Mouse (Mus musculus) kidney, embryonic 15.5 days (tissue): Measurements from ENCODE around the gene Tbc1d9. TPM values are rescaled to one million over a fixed set of nuclear protein-coding genes. Genes with fewer than 3 reads are reported as not detected.

ENCODE experiments used
- ATAC-seq: fragments of 200-750 bp; cut with Nextera tagmentation; replicated peaks from 2 replicates; pipeline ENCODE4 v1.8.0; 2017; ENCODE audit warnings: moderate TSS enrichment; ENCODE audit not compliant: low FRiP score
- H3K27ac ChIP-seq: fragments of 300-500 bp; sonication (generic); 2 replicates; pipeline ENCODE4 v1.5.1; 2015; ENCODE audit warnings: mild to moderate bottlenecking, inconsistent platforms
- H3K27me3 ChIP-seq: fragments of 300-500 bp; sonication (generic); 2 replicates; pipeline ENCODE4 v1.6.1; 2015; ENCODE audit warnings: inconsistent platforms
- H3K36me3 ChIP-seq: fragments of 300-500 bp; sonication (generic); 2 replicates; pipeline ENCODE4 v1.6.1; 2015; ENCODE audit warnings: inconsistent platforms
- H3K4me1 ChIP-seq: fragments of 300-500 bp; sonication (generic); 2 replicates; pipeline ENCODE4 v1.6.1; 2015; ENCODE audit warnings: inconsistent platforms
- H3K4me2 ChIP-seq: fragments of 300-500 bp; sonication (generic); 2 replicates; pipeline ENCODE4 v1.6.1; 2015; ENCODE audit warnings: moderate library complexity, mild to moderate bottlenecking, inconsistent platforms
- H3K4me3 ChIP-seq: fragments of 300-500 bp; sonication (generic); replicated peaks from 2 replicates; pipeline ENCODE4 v1.5.1; 2015; ENCODE audit warnings: mild to moderate bottlenecking, inconsistent platforms
- H3K9ac ChIP-seq: fragments of 300-500 bp; sonication (generic); 2 replicates; pipeline ENCODE4 v1.6.1; 2015; ENCODE audit warnings: mild to moderate bottlenecking, inconsistent platforms
- H3K9me3 ChIP-seq: fragments of 300-500 bp; sonication (generic); replicated peaks from 2 replicates; pipeline ENCODE4 v1.6.1; 2016; ENCODE audit warnings: inconsistent platforms
- WGBS: fragments of 180-500 bp; shearing (Covaris S2); methylation state at CpG from one replicate; pipeline ENCODE4 v1.1.7; 2015; ENCODE audit warnings: mixed read lengths; 5-methylcytosine and 5-hydroxymethylcytosine counted together
- polyA plus RNA-seq: library from polyadenylated mRNA; unstranded; fragments of >200 nt; fragmentation: Nextera tagmentation; extraction: Ambion mirVana; gene quantifications from 2 replicates; pipeline ENCODE4 v1.2.1, GENCODE M21; 2015

The Tbc1d9 gene
- polyA plus RNA-seq, 1 experiment from 2014 or later = 1.8 TPM

- no peak for ATAC-seq
- no peaks in the 10 kb centered on the region for H3K9me3 ChIP-seq
- no peak overlapping the region for H3K4me2 ChIP-seq
- H3K4me1 ChIP-seq = 0 out of 2 replicates have a peak, but pooled peaks cover 4% of the 10 kb centered on the region
- H3K4me3 ChIP-seq = no peak overlapping the region
- H3K36me3 ChIP-seq = no peaks in the 10 kb centered on the region
- 0 out of 2 replicates have a peak, but pooled peaks cover 7% of the 10 kb centered on the region for H3K27me3 ChIP-seq
- WGBS = 66% methylated on average over 1 of the region's 1 CpGs
- H3K9ac ChIP-seq = no peak overlapping the region
- H3K27ac ChIP-seq = no peak overlapping the region
Measured at GRCm38 (mm10) chr8:83159615-83160014, 5.5 kb upstream of the Tbc1d9 start.

GRCm38 (mm10) chr8:83160613-83161012 is 4.5 kb upstream of the Tbc1d9 start:
- Histone ChIP-seq H3K36me3 (no peaks in the 10 kb centered on the region), H3K27me3 (0 out of 2 replicates have a peak, but pooled peaks cover 7% of the 10 kb centered on the region), H3K27ac (no peak overlapping the region), H3K9ac (no peak overlapping the region), H3K4me1 (peaks cover 5% of the 10 kb centered on the region), H3K4me3 (no peak overlapping the region), H3K9me3 (no peaks in the 10 kb centered on the region), H3K4me2 (no peak overlapping the region)
- 76% methylated on average over 2 of the region's 2 CpGs for WGBS
- ATAC-seq = no peak

DNA sequence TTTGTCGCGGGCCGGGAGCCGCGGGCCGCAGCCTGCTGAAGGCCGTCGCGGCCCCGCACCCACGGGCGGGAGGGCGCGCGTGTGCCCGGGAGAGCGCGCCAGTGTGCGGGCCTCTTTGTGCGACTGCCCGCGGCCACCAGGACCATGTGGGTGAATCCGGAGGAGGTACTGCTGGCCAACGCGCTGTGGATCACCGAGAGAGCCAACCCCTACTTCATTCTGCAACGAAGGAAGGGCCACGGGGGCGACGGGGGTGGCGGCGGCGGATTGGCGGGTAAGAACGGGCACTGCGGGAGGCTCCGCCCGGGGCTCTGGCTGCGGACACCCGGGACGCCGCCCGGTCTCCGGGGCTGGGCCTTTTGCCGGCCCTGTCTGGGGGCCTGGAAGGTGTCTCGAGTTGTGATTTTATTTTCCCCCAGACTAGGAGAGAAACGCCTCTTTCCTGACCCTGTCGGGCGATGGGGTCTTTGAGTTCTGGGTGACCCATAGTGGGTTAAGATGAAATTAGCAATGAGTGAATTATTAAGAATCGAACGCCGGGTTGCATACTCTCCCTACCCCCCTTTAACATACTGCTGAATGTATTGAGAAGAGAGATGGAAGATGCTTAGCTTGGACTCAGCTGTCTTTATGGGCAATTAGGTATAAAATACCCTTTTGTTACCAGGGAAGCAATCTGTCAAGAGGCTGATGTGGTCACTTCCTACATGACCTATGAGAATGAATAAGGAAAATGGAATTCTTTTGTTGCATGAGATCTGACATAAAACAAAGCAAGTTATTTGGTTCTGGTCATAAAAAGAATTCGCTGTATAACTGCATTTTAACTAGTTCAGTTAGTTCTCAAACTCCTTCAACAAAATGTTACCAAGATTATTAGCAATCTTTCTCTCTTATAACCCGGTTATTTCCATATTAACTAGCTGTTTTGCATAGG is 1.0 kb downstream of the Tbc1d9 start, which contains the start of gene Gm10645:
Gene Gm10645 (minus strand): TSS at position 240 of the 937 bp plus-strand sequence.
- Histone ChIP-seq H3K4me1 (peaks cover 8% of the 10 kb centered on the region), H3K36me3 (no peaks in the 10 kb centered on the region), H3K27me3 (peaks cover 11% of the 10 kb centered on the region; the same call in 1 of the 2 replicates), H3K4me3 (peak within 1 kb of the TSS; percentile 67), H3K9me3 (no peaks in the 10 kb centered on the region), H3K9ac (peak within 1 kb of the TSS; percentile 80), H3K27ac (peak within 1 kb of the TSS; percentile 89), H3K4me2 (peak within 1 kb of the TSS; percentile 89)
- 3% methylated on average over 54 of the region's 54 CpGs for WGBS
- ATAC-seq = peak; percentile 76

DNA sequence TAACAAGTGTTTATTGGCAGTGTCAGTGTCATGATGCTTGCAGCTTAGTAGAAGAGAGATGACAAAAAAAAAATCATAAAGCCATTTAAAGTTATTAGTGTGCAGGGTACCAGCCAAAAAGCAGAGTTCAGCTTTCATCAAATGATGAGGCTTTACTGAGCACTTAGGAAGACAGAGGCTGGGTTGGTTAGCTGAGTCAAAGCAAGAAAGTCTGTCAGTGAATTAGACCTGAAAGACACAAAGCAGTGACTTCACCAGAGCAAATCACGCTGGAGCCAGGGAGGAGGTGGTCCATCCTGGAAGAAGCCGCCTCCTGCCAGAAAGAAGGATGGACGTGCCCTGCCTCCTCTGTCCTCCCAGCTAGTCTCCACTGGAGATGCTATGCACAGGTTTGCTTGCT is 2.8 kb downstream of the Tbc1d9 start:
- Histone ChIP-seq H3K9me3 (no peaks in the 10 kb centered on the region), H3K9ac (no peak overlapping the region), H3K4me2 (0 out of 2 replicates have a peak overlapping the region, but pooled peaks have one; percentile 89), H3K4me3 (no peak overlapping the region), H3K27me3 (peaks cover 11% of the 10 kb centered on the region; the same call in 1 of the 2 replicates), H3K36me3 (no peaks in the 10 kb centered on the region), H3K4me1 (peaks cover 8% of the 10 kb centered on the region), H3K27ac (no peak overlapping the region)
- WGBS = 62% methylated on average over 3 of the region's 3 CpGs
- no peak for ATAC-seq

GRCm38 (mm10) chr8:83169127-83169526 is 4.0 kb downstream of the Tbc1d9 start:
- peaks cover 8% of the 10 kb centered on the region; the same call in 1 of the 2 replicates for H3K27me3 ChIP-seq
- peaks cover 8% of the 10 kb centered on the region for H3K4me1 ChIP-seq
- H3K27ac ChIP-seq = no peak overlapping the region
- no peaks in the 10 kb centered on the region for H3K9me3 ChIP-seq
- no peak for ATAC-seq
- no peak overlapping the region for H3K9ac ChIP-seq
- 90% methylated on average over 3 of the region's 3 CpGs for WGBS
- no peak overlapping the region for H3K4me3 ChIP-seq
- no peak overlapping the region for H3K4me2 ChIP-seq
- no peaks in the 10 kb centered on the region for H3K36me3 ChIP-seq

DNA sequence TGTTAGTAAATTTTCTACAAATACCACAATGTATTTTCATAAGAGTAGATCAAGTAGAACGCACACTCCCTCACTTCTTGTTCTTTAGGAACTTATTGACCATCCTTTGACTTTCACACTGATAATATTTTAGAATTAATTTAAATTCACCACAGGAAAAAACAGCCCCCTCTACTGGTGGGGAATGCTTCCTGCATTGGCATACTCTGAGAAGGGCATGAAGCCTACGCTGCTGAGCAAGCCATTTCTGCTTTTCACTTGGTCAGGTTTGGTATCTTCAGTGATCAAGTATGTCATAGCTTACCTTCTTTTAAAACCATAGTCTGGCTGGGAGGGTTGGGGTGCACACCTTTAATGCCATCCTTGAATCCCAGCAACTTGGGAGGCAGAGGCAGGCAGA is 4.6 kb downstream of the Tbc1d9 start:
- no peak overlapping the region for H3K4me2 ChIP-seq
- ATAC-seq = no peak
- H3K27me3 ChIP-seq = peaks cover 4% of the 10 kb centered on the region; the same call in 1 of the 2 replicates
- 94% methylated on average over 2 of the region's 2 CpGs for WGBS
- no peak overlapping the region for H3K4me3 ChIP-seq
- no peak overlapping the region for H3K9ac ChIP-seq
- peaks cover 8% of the 10 kb centered on the region for H3K4me1 ChIP-seq
- no peaks in the 10 kb centered on the region for H3K9me3 ChIP-seq
- H3K27ac ChIP-seq = no peak overlapping the region
- H3K36me3 ChIP-seq = no peaks in the 10 kb centered on the region

DNA sequence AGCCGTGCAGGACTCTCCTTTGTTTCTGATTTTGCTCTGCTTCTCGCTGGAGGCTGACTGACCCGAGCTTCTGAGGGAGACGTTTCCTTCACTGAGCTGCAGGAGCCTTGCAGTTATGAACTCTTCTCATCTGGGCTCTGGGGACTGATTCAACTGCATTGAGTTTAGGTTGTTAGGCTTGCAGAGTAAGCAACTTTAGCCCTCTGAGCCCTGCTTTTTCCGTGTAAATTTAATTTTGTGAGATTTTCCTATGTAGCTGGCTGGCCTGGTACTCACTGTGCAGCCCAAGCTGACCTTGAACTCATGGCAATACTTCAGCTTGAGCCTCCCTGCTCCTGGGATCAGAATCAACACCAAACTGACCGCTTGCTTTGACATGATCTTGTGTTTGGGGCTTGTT is 5.7 kb downstream of the Tbc1d9 start:
- H3K27me3 ChIP-seq = peaks cover 4% of the 10 kb centered on the region; the same call in 1 of the 2 replicates
- H3K4me2 ChIP-seq = no peak overlapping the region
- no peaks in the 10 kb centered on the region for H3K9me3 ChIP-seq
- WGBS = 48% methylated on average over 6 of the region's 6 CpGs
- no peak overlapping the region for H3K9ac ChIP-seq
- ATAC-seq = no peak
- H3K4me1 ChIP-seq = peaks cover 3% of the 10 kb centered on the region; the same call in 1 of the 2 replicates
- no peaks in the 10 kb centered on the region for H3K36me3 ChIP-seq
- no peak overlapping the region for H3K4me3 ChIP-seq
- H3K27ac ChIP-seq = no peak overlapping the region

DNA sequence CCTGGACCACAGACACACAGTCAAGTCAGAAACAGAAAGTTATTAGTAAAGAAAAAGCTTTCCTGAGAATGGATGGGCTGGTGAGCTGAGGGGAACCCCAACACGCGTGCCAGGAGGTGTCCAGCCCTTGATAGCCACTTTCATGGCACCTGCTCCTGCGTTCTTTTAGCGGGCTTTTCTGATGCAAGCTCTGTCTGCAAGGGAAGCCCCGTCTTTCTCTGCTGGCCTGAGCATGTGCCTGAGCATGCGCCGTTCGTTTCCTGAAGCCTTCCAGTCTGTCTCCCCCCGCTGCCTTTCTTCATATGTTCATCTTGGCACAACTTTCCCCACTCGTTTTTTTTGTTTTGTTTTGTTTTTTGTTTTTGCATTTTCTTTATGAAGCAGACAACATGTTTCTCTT is 10.5 kb downstream of the Tbc1d9 start:
- WGBS = 76% methylated on average over 10 of the region's 10 CpGs

GRCm38 (mm10) chr8:83176785-83177184 is 11.6 kb downstream of the Tbc1d9 start:
- no peak overlapping the region for H3K4me2 ChIP-seq
- no peak overlapping the region for H3K9ac ChIP-seq
- ATAC-seq = no peak
- H3K27ac ChIP-seq = no peak overlapping the region
- H3K27me3 ChIP-seq = no peaks in the 10 kb centered on the region
- H3K4me3 ChIP-seq = no peak overlapping the region
- WGBS = 54% methylated on average over 2 of the region's 2 CpGs
- H3K4me1 ChIP-seq = peaks cover 15% of the 10 kb centered on the region
- H3K9me3 ChIP-seq = no peaks in the 10 kb centered on the region
- H3K36me3 ChIP-seq = no peaks in the 10 kb centered on the region

More for the DNA sequence above, 10.5 kb downstream of the Tbc1d9 start:
- Histone ChIP-seq H3K27ac (no peak overlapping the region), H3K4me1 (peaks cover 15% of the 10 kb centered on the region), H3K27me3 (no peaks in the 10 kb centered on the region), H3K9me3 (no peaks in the 10 kb centered on the region), H3K9ac (no peak overlapping the region), H3K36me3 (no peaks in the 10 kb centered on the region), H3K4me2 (no peak overlapping the region), H3K4me3 (no peak overlapping the region)
- ATAC-seq = no peak

- Histone ChIP-seq H3K4me1 (peaks cover 15% of the 10 kb centered on the region), H3K9me3 (no peaks in the 10 kb centered on the region), H3K27ac (no peak overlapping the region), H3K4me3 (no peak overlapping the region), H3K27me3 (no peaks in the 10 kb centered on the region), H3K4me2 (no peak overlapping the region), H3K9ac (no peak overlapping the region), H3K36me3 (no peaks in the 10 kb centered on the region)
- 28% methylated on average over 11 of the region's 11 CpGs for WGBS
- 0 out of 2 replicates have a peak, but pooled peaks have one; percentile 30 for ATAC-seq
Measured at GRCm38 (mm10) chr8:83177317-83178195, 12.4 kb downstream of the Tbc1d9 start.

DNA sequence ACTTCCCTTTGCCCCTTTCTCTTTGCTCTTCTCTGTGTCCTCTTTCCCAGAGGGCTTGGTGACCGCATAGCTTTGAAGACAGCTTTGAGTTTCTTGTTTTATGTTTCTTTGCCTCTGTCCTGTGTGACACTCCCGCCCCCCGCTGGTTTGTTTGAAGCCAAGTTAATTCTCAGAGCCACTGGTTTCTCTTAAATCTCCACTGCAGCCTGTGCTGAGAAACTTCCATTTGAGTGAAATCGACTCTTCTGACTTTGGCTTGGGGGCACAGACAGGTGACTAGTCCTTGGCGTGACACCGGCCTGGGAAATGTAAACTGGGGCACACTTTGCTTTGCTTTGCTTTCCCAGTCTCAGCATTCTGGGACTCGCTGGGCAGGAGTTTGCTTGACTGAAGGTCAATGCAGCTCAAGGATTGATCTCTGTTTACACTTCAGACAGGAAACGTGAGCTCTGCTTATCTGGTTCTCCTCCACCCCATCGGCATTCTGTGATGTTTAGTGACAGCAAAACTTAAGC is 13.1 kb downstream of the Tbc1d9 start:
- no peak overlapping the region for H3K4me2 ChIP-seq
- WGBS = 5% methylated on average over 9 of the region's 9 CpGs
- no peaks in the 10 kb centered on the region for H3K9me3 ChIP-seq
- H3K4me3 ChIP-seq = no peak overlapping the region
- H3K9ac ChIP-seq = 0 out of 2 replicates have a peak overlapping the region, but pooled peaks have one; percentile 7
- peaks cover 15% of the 10 kb centered on the region for H3K4me1 ChIP-seq
- H3K27ac ChIP-seq = peak overlapping the region; percentile 41; the same call in 1 of the 2 replicates
- no peaks in the 10 kb centered on the region for H3K36me3 ChIP-seq
- H3K27me3 ChIP-seq = no peaks in the 10 kb centered on the region
- ATAC-seq = peak; percentile 67; the same call in 1 of the 2 replicates
